Mouse (Mus musculus) splenic B cell, adult 2 months (primary cell): ENCODE results near the gene Usp8.

Experiments used
- DNase-seq: peaks from one replicate; pipeline ENCODE4 v3.0.0-alpha.2; 2011; ENCODE audit warnings: low read depth, low spot score
- H3K27me3 ChIP-seq: 2 replicates; pipeline ENCODE4 v1.6.1; 2012; ENCODE audit warnings: mild to moderate bottlenecking, low read length, moderate library complexity, mixed read lengths; ENCODE audit not compliant: control insufficient read depth, poor library complexity, insufficient read depth, severe bottlenecking
- H3K36me3 ChIP-seq: 2 replicates; pipeline ENCODE4 v1.6.1; 2012; ENCODE audit warnings: mild to moderate bottlenecking, low read length, moderate library complexity, mixed read lengths; ENCODE audit not compliant: control insufficient read depth, poor library complexity, insufficient read depth, severe bottlenecking

Usp8 gene

DNA sequence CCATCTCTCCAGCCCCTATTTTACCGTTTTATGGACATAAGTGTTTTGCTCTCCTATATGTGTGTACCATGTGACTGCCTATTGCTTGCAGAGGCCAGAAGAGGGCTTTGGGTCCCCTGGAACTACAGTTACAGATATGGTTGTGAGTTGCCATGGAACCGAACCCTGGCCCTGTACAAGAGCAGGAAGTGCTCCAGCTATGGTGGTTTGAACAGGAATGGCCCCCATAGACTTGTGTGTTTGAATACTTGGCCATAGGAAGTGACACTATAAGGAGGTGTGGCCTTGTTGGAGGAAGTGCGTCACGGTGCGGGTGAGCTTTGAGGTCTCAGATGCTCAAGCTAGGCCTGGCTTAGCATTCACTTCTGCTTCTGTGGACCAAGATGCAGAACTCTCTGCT, 65.1 kb downstream of the Usp8 start:
- DNase-seq, result peak; percentile 20
- Histone ChIP-seq H3K27me3 (no peaks in the 10 kb centered on the region), H3K36me3 (no peaks in the 10 kb centered on the region)

DNA sequence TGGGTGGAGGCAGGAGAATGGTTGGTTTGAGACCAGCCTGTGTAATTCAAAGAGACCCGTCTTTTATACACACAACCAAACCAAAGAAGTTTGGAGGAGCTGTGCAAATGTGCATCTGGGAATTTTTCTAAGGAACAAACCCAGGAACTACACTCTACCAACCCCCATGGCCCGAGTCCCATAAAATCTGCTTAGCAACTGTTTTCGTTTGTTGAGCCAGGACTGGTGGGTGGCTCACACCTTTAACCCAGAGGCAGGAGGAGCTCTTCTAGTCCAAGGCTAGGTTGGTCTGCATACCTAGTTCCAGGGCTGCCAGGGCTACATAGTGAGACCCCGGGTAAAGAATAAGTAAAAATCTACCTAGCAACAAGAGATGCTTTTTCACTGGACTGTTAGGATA, 68.8 kb downstream of the Usp8 start:
- Histone ChIP-seq H3K27me3 (no peaks in the 10 kb centered on the region), H3K36me3 (no peaks in the 10 kb centered on the region)
- DNase-seq, result no peak

- DNase-seq, result no peak
- H3K27me3 ChIP-seq, result no peaks in the 10 kb centered on the region
- H3K36me3 ChIP-seq, result no peaks in the 10 kb centered on the region
These were observed 69.3 kb downstream of the Usp8 start for GRCm38 (mm10) chr2:126776416-126776815.

- Histone ChIP-seq H3K36me3 (no peaks in the 10 kb centered on the region), H3K27me3 (no peaks in the 10 kb centered on the region)
- DNase-seq, result no peak
These were observed 71.7 kb downstream of the Usp8 start for GRCm38 (mm10) chr2:126778806-126779205.

DNA sequence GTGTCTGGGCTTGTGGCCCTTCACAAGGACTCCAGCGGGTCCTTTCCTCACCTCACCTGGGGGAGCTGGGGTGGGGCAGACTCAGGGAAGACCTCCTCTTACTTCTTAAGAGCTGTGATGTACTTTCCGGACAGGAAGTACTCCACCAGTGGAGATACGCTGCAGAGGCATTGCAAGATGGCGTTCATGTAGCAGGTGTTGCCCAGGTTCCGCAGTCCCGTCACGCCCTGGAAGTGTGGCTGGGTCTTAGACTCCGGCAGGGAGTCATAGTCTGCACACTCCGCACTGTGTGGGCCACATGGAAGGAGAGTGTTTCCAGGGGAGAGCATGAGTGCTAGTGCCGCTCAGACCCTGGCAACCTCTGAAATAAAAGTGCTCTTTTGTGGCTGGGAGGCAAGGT, 73.2 kb downstream of the Usp8 start:
- no peaks in the 10 kb centered on the region for H3K27me3 ChIP-seq
- H3K36me3 ChIP-seq, result no peaks in the 10 kb centered on the region
- DNase-seq, result no peak

- Histone ChIP-seq H3K36me3 (no peaks in the 10 kb centered on the region), H3K27me3 (no peaks in the 10 kb centered on the region)
- no peak for DNase-seq
These were observed 74.3 kb downstream of the Usp8 start for GRCm38 (mm10) chr2:126781478-126781877.

DNA sequence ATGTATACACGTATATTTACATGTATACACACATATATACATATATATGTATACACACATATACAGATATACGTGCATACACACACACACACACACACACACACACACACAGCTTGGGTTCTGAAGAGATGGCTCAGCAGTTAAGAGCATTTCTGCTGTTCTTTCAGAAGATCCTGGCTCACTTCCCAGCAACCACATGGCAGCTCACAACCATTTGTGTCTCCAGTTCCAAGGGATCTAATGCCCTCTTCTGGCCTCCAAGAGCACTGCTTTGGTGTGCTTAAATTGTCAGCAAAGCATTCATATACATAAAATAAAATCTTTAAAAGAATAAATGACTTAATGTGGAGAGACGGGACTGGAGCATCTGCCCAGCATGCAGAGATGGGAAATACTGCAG, 75.3 kb downstream of the Usp8 start:
- Histone ChIP-seq H3K36me3 (no peaks in the 10 kb centered on the region), H3K27me3 (no peaks in the 10 kb centered on the region)
- peak; percentile 10 for DNase-seq

DNA sequence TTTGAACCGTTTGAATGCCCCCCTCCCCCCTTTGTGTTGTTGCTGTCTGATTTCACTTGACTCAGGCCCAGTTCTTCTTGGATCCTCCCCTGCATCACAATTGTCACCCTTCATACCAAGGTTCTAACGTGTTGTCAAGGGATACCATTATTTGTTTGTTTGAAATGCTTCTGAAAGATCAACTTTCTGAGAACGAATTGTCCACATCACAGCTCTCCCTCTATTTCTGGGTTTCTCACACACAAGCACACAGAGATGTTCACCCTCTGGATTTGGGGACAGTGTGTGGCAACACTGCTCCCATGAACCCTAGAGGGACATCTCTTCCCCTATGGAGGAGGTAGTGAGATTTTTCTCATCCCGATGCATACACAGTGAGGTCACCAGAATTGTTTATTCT, 76.2 kb downstream of the Usp8 start, which contains the start of gene Usp50:
Gene Usp50, minus strand, starts transcription at position 101 of the 400 bp plus-strand sequence.
- Histone ChIP-seq H3K36me3 (no peaks in the 10 kb centered on the region), H3K27me3 (no peaks in the 10 kb centered on the region)
- no peak for DNase-seq

DNA sequence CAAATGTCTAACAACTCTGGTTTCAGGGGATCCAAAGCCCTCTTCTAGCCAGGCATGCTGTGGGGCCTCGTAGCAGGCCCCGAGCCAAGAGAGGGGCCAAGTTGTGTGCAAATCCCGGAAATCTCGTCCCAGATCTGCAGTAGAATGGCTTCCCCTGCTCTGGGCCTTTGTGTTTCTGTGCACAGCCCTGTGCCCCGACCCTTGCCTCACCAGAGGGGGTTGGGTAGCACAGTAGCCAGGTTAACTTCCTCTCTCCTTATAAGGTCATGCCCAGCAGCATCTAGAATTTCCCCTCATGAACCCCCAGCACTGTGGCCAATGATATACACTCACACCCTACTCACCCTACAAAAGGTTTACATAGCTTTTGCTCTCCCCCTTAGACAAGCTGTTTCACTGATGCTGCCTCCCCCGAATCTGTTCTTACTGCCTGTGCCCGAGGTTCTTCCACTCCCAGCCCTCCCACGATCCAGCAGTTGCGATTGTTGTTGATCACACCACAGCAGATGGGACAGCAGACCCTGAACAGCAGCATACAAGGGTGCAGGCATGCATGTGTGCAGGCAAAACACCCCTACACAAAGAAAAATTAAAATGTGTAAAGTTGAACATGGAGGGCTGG, 80.7 kb downstream of the Usp8 start:
- H3K36me3 ChIP-seq, result 0 out of 2 replicates have a peak, but pooled peaks cover 10% of the 10 kb centered on the region
- DNase-seq, result no peak
- H3K27me3 ChIP-seq, result no peaks in the 10 kb centered on the region

GRCm38 (mm10) chr2:126792611-126793010, 85.5 kb downstream of the Usp8 start:
- no peaks in the 10 kb centered on the region for H3K27me3 ChIP-seq
- DNase-seq, result no peak
- peaks cover 17% of the 10 kb centered on the region for H3K36me3 ChIP-seq

GRCm38 (mm10) chr2:126795708-126796107, 88.6 kb downstream of the Usp8 start:
- Histone ChIP-seq H3K36me3 (peaks cover 21% of the 10 kb centered on the region), H3K27me3 (no peaks in the 10 kb centered on the region)
- peak; percentile 7 for DNase-seq

DNA sequence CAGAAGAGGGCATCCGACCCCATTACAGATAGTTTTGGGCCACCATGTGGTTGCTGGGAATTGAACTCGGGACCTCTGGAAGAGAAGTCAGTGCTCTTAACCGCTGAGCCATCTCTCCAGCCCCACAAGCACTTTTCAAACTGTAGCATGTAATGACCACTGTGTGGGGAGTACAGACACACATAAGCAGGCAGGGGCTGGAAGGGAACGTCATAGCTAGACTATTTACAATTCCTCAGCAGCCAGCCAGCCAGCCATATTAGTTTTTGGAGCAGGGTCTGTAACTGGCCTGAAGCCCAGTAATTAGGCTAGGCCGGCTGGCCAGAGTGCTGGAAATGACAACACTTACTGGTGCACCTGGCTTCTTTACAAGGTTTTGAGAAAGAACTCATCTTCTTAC, 91.3 kb downstream of the Usp8 start:
- H3K27me3 ChIP-seq, result no peaks in the 10 kb centered on the region
- DNase-seq, result no peak
- H3K36me3 ChIP-seq, result peaks cover 13% of the 10 kb centered on the region

GRCm38 (mm10) chr2:126801980-126802379, 94.9 kb downstream of the Usp8 start:
- H3K36me3 ChIP-seq, result peaks cover 15% of the 10 kb centered on the region; the same call in 1 of the 2 replicates
- no peaks in the 10 kb centered on the region for H3K27me3 ChIP-seq
- DNase-seq, result no peak
